Mouse (Mus musculus): ENCODE results near the gene Cpt1c. TPM values are rescaled to one million over a fixed set of nuclear protein-coding genes. Genes with fewer than 3 reads are reported as not detected.

Cpt1c gene
- polyA plus RNA-seq, 1 experiment = 5.5 TPM

GRCm38 (mm10) chr7:44986192-44986878 lies 11.7 kb upstream of the Cpt1c start, which contains the start of gene Prmt1:
Gene Prmt1 (minus strand): TSS chr7:44986568.
- Histone ChIP-seq H3K4me3 (ENCODE audit: insufficient read depth, poor library complexity, severe bottlenecking) (peak within 1 kb of the TSS; percentile 97), H3ac (ENCODE audit: control insufficient read depth, insufficient read length, low read depth) (peak within 1 kb of the TSS; percentile 85), H3K79me3 (ENCODE audit: low read depth) (peaks cover 44% of the 10 kb centered on the region), H3K27me3 (ENCODE audit: control insufficient read depth, insufficient read depth, insufficient read length) (no peaks in the 10 kb centered on the region), H3K36me3 (ENCODE audit: control insufficient read depth, insufficient read depth) (peaks cover 29% of the 10 kb centered on the region), H3K79me2 (ENCODE audit: control insufficient read depth, insufficient read depth) (peaks cover 80% of the 10 kb centered on the region)
- TF ChIP-seq MAX (IDR thresholded peaks at IDR 0.05) (peak; percentile 4), FOSL1 (IDR thresholded peaks at IDR 0.05; ENCODE audit: insufficient read depth, low read length, poor library complexity, severe bottlenecking) (no peak), USF1 (IDR thresholded peaks at IDR 0.05; ENCODE audit: low read depth) (peak; percentile 2)

GRCm38 (mm10) chr7:44985595-44986191 lies 11.0 kb upstream of the Cpt1c start:
- TF ChIP-seq MYOD1 (IDR thresholded peaks at IDR 0.05; ENCODE audit: control insufficient read depth, insufficient read length, low read depth) = no peak
- TF ChIP-seq FOSL1 (IDR thresholded peaks at IDR 0.05; ENCODE audit: insufficient read depth, low read length, poor library complexity, severe bottlenecking) = no peak
- no peak for TF ChIP-seq MYOG (IDR thresholded peaks at IDR 0.05; ENCODE audit: control insufficient read depth, extremely low read depth, insufficient read length)
- peak; percentile 38 for TF ChIP-seq CTCF (IDR thresholded peaks at IDR 0.05; ENCODE audit: control insufficient read depth, insufficient read depth, insufficient read length)
- no peak for TF ChIP-seq CEBPB (IDR thresholded peaks at IDR 0.05; ENCODE audit: low read depth)
- TF ChIP-seq USF1 (IDR thresholded peaks at IDR 0.05; ENCODE audit: low read depth) = peak; percentile 0
- peak; percentile 40 for TF ChIP-seq MAX (IDR thresholded peaks at IDR 0.05)
- peaks cover 47% of the 10 kb centered on the region for H3K79me3 ChIP-seq (ENCODE audit: low read depth)
- no peaks in the 10 kb centered on the region for H3K27me3 ChIP-seq (ENCODE audit: control insufficient read depth, insufficient read depth, insufficient read length)
- H3K4me3 ChIP-seq (ENCODE audit: insufficient read depth, poor library complexity, severe bottlenecking) = peak overlapping the region; percentile 97
- H3ac ChIP-seq (ENCODE audit: control insufficient read depth, insufficient read length, low read depth) = peak overlapping the region; percentile 83
- peaks cover 86% of the 10 kb centered on the region for H3K79me2 ChIP-seq (ENCODE audit: control insufficient read depth, insufficient read depth)
- H3K36me3 ChIP-seq (ENCODE audit: control insufficient read depth, insufficient read depth) = peaks cover 30% of the 10 kb centered on the region

GRCm38 (mm10) chr7:44984833-44985164 lies 10.1 kb upstream of the Cpt1c start:
- peaks cover 35% of the 10 kb centered on the region for H3K36me3 ChIP-seq (ENCODE audit: control insufficient read depth, insufficient read depth)
- TF ChIP-seq MYOD1 (IDR thresholded peaks at IDR 0.05; ENCODE audit: control insufficient read depth, insufficient read length, low read depth) (no peak), CTCF (IDR thresholded peaks at IDR 0.05; ENCODE audit: control insufficient read depth, insufficient read depth, insufficient read length) (no peak)

GRCm38 (mm10) chr7:44983944-44984832 lies 9.5 kb upstream of the Cpt1c start:
- Histone ChIP-seq H3K79me2 (ENCODE audit: control insufficient read depth, insufficient read depth) (peaks cover 88% of the 10 kb centered on the region), H3ac (ENCODE audit: control insufficient read depth, insufficient read length, low read depth) (peak overlapping the region; percentile 30), H3K27me3 (ENCODE audit: control insufficient read depth, insufficient read depth, insufficient read length) (no peaks in the 10 kb centered on the region), H3K4me3 (ENCODE audit: insufficient read depth, poor library complexity, severe bottlenecking) (peak overlapping the region; percentile 97), H3K36me3 (ENCODE audit: control insufficient read depth, insufficient read depth) (peaks cover 41% of the 10 kb centered on the region), H3K79me3 (ENCODE audit: low read depth) (peaks cover 47% of the 10 kb centered on the region)
- TF ChIP-seq MYOD1 (IDR thresholded peaks at IDR 0.05; ENCODE audit: control insufficient read depth, insufficient read length, low read depth) = peak; percentile 80
- TF ChIP-seq FOSL1 (IDR thresholded peaks at IDR 0.05; ENCODE audit: insufficient read depth, low read length, poor library complexity, severe bottlenecking) = no peak
- TF ChIP-seq CTCF (IDR thresholded peaks at IDR 0.05; ENCODE audit: control insufficient read depth, insufficient read depth, insufficient read length) = no peak
- no peak for TF ChIP-seq MYOG (IDR thresholded peaks at IDR 0.05; ENCODE audit: control insufficient read depth, extremely low read depth, insufficient read length)
- TF ChIP-seq MAX (IDR thresholded peaks at IDR 0.05) = no peak
- no peak for TF ChIP-seq CEBPB (IDR thresholded peaks at IDR 0.05; ENCODE audit: low read depth)

More at GRCm38 (mm10) chr7:44984833-44985164, 10.1 kb upstream of the Cpt1c start:
- Histone ChIP-seq H3K4me3 (ENCODE audit: insufficient read depth, poor library complexity, severe bottlenecking) (peak overlapping the region; percentile 97), H3K79me3 (ENCODE audit: low read depth) (peaks cover 47% of the 10 kb centered on the region), H3K27me3 (ENCODE audit: control insufficient read depth, insufficient read depth, insufficient read length) (no peaks in the 10 kb centered on the region), H3ac (ENCODE audit: control insufficient read depth, insufficient read length, low read depth) (peak overlapping the region; percentile 24), H3K79me2 (ENCODE audit: control insufficient read depth, insufficient read depth) (peaks cover 92% of the 10 kb centered on the region)

GRCm38 (mm10) chr7:44983085-44983484 lies 8.4 kb upstream of the Cpt1c start:
- Histone ChIP-seq H3K4me3 (ENCODE audit: insufficient read depth, poor library complexity, severe bottlenecking) (no peak overlapping the region), H3ac (ENCODE audit: control insufficient read depth, insufficient read length, low read depth) (no peak overlapping the region), H3K79me3 (ENCODE audit: low read depth) (peaks cover 42% of the 10 kb centered on the region), H3K36me3 (ENCODE audit: control insufficient read depth, insufficient read depth) (peaks cover 52% of the 10 kb centered on the region), H3K27me3 (ENCODE audit: control insufficient read depth, insufficient read depth, insufficient read length) (no peaks in the 10 kb centered on the region), H3K79me2 (ENCODE audit: control insufficient read depth, insufficient read depth) (peaks cover 78% of the 10 kb centered on the region)
- TF ChIP-seq CEBPB (IDR thresholded peaks at IDR 0.05; ENCODE audit: low read depth) = no peak
- TF ChIP-seq CTCF (IDR thresholded peaks at IDR 0.05; ENCODE audit: control insufficient read depth, insufficient read depth, insufficient read length) = peak; percentile 84
- TF ChIP-seq MYOG (IDR thresholded peaks at IDR 0.05; ENCODE audit: control insufficient read depth, extremely low read depth, insufficient read length) = no peak
- TF ChIP-seq MAX (IDR thresholded peaks at IDR 0.05) = no peak
- no peak for TF ChIP-seq MYOD1 (IDR thresholded peaks at IDR 0.05; ENCODE audit: control insufficient read depth, insufficient read length, low read depth)

Measured in C2C12 (cell line).